In genomic region chr1:181379664-181380063, GRCm38 (mm10) we compare ENCODE assay signal across 8 mouse cellular contexts. TPM values are rescaled to one million over a fixed set of nuclear protein-coding genes. Genes with fewer than 3 reads are reported as not detected.
DNase-seq lines count a peak whose midpoint lies in the region; ATAC-seq and TF ChIP-seq lines count a peak whose summit lies in the region.

No protein-coding gene starts in this region.

- no peaks in the 10 kb centered on the region for H3K36me3 ChIP-seq in hindbrain, embryonic 11.5 days (ENCODE audit: control insufficient read depth, insufficient read depth, low read length)
- no peaks in the 10 kb centered on the region for H3K36me3 ChIP-seq in hindbrain, embryonic 13.5 days
- H3K36me3 ChIP-seq in G1E (replicated peaks), result no peaks in the 10 kb centered on the region
- no peaks in the 10 kb centered on the region for H3K36me3 ChIP-seq in limb, embryonic 10.5 days
- no peaks in the 10 kb centered on the region for H3K36me3 ChIP-seq in midbrain, embryonic 12.5 days
- H3K36me3 ChIP-seq in stomach, embryonic 16.5 days (ENCODE audit: control insufficient read depth, insufficient read depth, low read length), result no peaks in the 10 kb centered on the region

- H3K9me3 ChIP-seq in hindbrain, embryonic 11.5 days (ENCODE audit: control insufficient read depth, low read length), result no peaks in the 10 kb centered on the region
- no peaks in the 10 kb centered on the region for H3K9me3 ChIP-seq in hindbrain, embryonic 13.5 days
- no peaks in the 10 kb centered on the region for H3K9me3 ChIP-seq in G1E (replicated peaks)
- H3K9me3 ChIP-seq in limb, embryonic 10.5 days (replicated peaks), result no peaks in the 10 kb centered on the region
- no peaks in the 10 kb centered on the region for H3K9me3 ChIP-seq in midbrain, embryonic 12.5 days
- H3K9me3 ChIP-seq in stomach, embryonic 16.5 days (replicated peaks; ENCODE audit: control insufficient read depth, low read length), result no peaks in the 10 kb centered on the region

- no peaks in the 10 kb centered on the region for H3K27me3 ChIP-seq in hindbrain, embryonic 11.5 days (ENCODE audit: control insufficient read depth, insufficient read depth, low read length)
- H3K27me3 ChIP-seq in hindbrain, embryonic 13.5 days, result no peaks in the 10 kb centered on the region
- H3K27me3 ChIP-seq in G1E (ENCODE audit: insufficient read depth, low read length), result peaks cover 46% of the 10 kb centered on the region
- H3K27me3 ChIP-seq in limb, embryonic 10.5 days (ENCODE audit: low read depth, poor library complexity, severe bottlenecking), result 0 out of 2 replicates have a peak, but pooled peaks cover 3% of the 10 kb centered on the region
- H3K27me3 ChIP-seq in midbrain, embryonic 12.5 days, result no peaks in the 10 kb centered on the region
- H3K27me3 ChIP-seq in stomach, embryonic 16.5 days (ENCODE audit: control insufficient read depth, insufficient read depth, low read length), result no peaks in the 10 kb centered on the region

- peak; percentile 40; the same call in 1 of the 2 replicates for ATAC-seq in hindbrain, embryonic 11.5 days (ENCODE audit: low FRiP score)
- no peak for ATAC-seq in hindbrain, embryonic 13.5 days (ENCODE audit: low FRiP score)
- ATAC-seq in G1E (ENCODE audit: extremely low read depth, insufficient number of reproducible peaks, low FRiP score, poor library complexity, severe bottlenecking), result peak; percentile 40; the same call in 1 of the 2 replicates
- peak; percentile 29; the same call in 1 of the 2 replicates for ATAC-seq in midbrain, embryonic 12.5 days (ENCODE audit: low FRiP score, low read depth)
- 0 out of 2 replicates have a peak, but pooled peaks have one; percentile 17 for ATAC-seq in stomach, embryonic 16.5 days (ENCODE audit: insufficient read depth, low FRiP score)

- H3K9ac ChIP-seq in hindbrain, embryonic 11.5 days (ENCODE audit: low read depth, low read length), result no peak overlapping the region
- H3K9ac ChIP-seq in hindbrain, embryonic 13.5 days, result no peak overlapping the region
- no peak overlapping the region for H3K9ac ChIP-seq in midbrain, embryonic 12.5 days (replicated peaks)
- no peak overlapping the region for H3K9ac ChIP-seq in stomach, embryonic 16.5 days (ENCODE audit: low read length)

- peak; percentile 76 for DNase-seq in hindbrain, embryonic 11.5 days (ENCODE audit: low spot score)
- peak; percentile 43 for DNase-seq in G1E (ENCODE audit: low spot score)
- peak; percentile 59 for DNase-seq in cerebellum, adult 8-10 months
- DNase-seq in gastrocnemius, postnatal 10 days, result peak; percentile 27
- peak; percentile 65 for DNase-seq in limb, embryonic 10.5 days (ENCODE audit: low spot score)

- no peak overlapping the region for H3K27ac ChIP-seq in hindbrain, embryonic 11.5 days (ENCODE audit: low read depth, low read length)
- no peak overlapping the region for H3K27ac ChIP-seq in hindbrain, embryonic 13.5 days
- H3K27ac ChIP-seq in limb, embryonic 10.5 days, result no peak overlapping the region
- H3K27ac ChIP-seq in midbrain, embryonic 12.5 days (replicated peaks), result no peak overlapping the region
- H3K27ac ChIP-seq in stomach, embryonic 16.5 days (ENCODE audit: low read length), result no peak overlapping the region

- H3K4me2 ChIP-seq in hindbrain, embryonic 11.5 days (replicated peaks; ENCODE audit: low read depth, low read length), result no peak overlapping the region
- H3K4me2 ChIP-seq in hindbrain, embryonic 13.5 days, result no peak overlapping the region
- no peak overlapping the region for H3K4me2 ChIP-seq in midbrain, embryonic 12.5 days (replicated peaks)
- H3K4me2 ChIP-seq in stomach, embryonic 16.5 days (ENCODE audit: low read depth, low read length), result no peak overlapping the region

- 22% methylated on average over 8 of the region's 8 CpGs for WGBS in hindbrain, embryonic 11.5 days
- WGBS in hindbrain, embryonic 13.5 days, result 21% methylated on average over 8 of the region's 8 CpGs
- WGBS in limb, embryonic 10.5 days, result 26% methylated on average over 8 of the region's 8 CpGs
- 22% methylated on average over 8 of the region's 8 CpGs for WGBS in midbrain, embryonic 12.5 days
- 24% methylated on average over 8 of the region's 8 CpGs for WGBS in stomach, embryonic 16.5 days

- no peak overlapping the region for H3K4me3 ChIP-seq in hindbrain, embryonic 11.5 days (ENCODE audit: low read depth, low read length)
- no peak overlapping the region for H3K4me3 ChIP-seq in hindbrain, embryonic 13.5 days
- H3K4me3 ChIP-seq in G1E (ENCODE audit: low read depth, low read length), result no peak overlapping the region
- H3K4me3 ChIP-seq in limb, embryonic 10.5 days, result no peak overlapping the region
- no peak overlapping the region for H3K4me3 ChIP-seq in midbrain, embryonic 12.5 days
- no peak overlapping the region for H3K4me3 ChIP-seq in stomach, embryonic 16.5 days (replicated peaks; ENCODE audit: low read length)

- H3K4me1 ChIP-seq in hindbrain, embryonic 11.5 days (replicated peaks; ENCODE audit: control insufficient read depth, insufficient read depth, low read length), result no peaks in the 10 kb centered on the region
- H3K4me1 ChIP-seq in hindbrain, embryonic 13.5 days (replicated peaks), result peaks cover 17% of the 10 kb centered on the region
- no peaks in the 10 kb centered on the region; the same call in 1 of the 2 replicates for H3K4me1 ChIP-seq in G1E (ENCODE audit: insufficient read depth, low read depth, low read length)
- peaks cover 10% of the 10 kb centered on the region for H3K4me1 ChIP-seq in limb, embryonic 10.5 days
- H3K4me1 ChIP-seq in midbrain, embryonic 12.5 days, result peaks cover 6% of the 10 kb centered on the region; the same call in 1 of the 2 replicates
- no peaks in the 10 kb centered on the region for H3K4me1 ChIP-seq in stomach, embryonic 16.5 days (ENCODE audit: control insufficient read depth, insufficient read depth, low read length)

- peak; percentile 69; the same call in 1 of the 2 replicates for TF ChIP-seq CTCF in G1E (IDR thresholded peaks at IDR 0.05; ENCODE audit: low read depth, low read length)

RNA-seq across cellular contexts. Expression of gene Cnih3, which starts 27.2 kb away (rescaled TPM):
- 1.1 and 1.9 TPM in 2 replicates for polyA plus RNA-seq in hindbrain, embryonic 11.5 days (2014; fragmentation: Nextera tagmentation; extraction: Ambion mirVana)
- polyA plus RNA-seq in hindbrain, embryonic 13.5 days (2015; fragmentation: Nextera tagmentation; extraction: Ambion mirVana), result 6.8 and 8.8 TPM in 2 replicates
- total RNA-seq in G1E (2014; fragmentation: Nextera tagmentation) (not detected in 2 replicates), G1E (2017) (0.11 TPM in 1 of 2 replicates, not detected in the other)
- polyA plus RNA-seq in G1E (2012), result not detected in 2 replicates
- under 1 TPM; 0.18 to 0.42 TPM for total RNA-seq in gastrocnemius, postnatal 10 days (2021)
- 0.16 and 0.33 TPM in 2 replicates for polyA plus RNA-seq in limb, embryonic 10.5 days (2016; fragmentation: Nextera tagmentation; extraction: Ambion mirVana)
- 1.3 and 1.7 TPM in 2 replicates for polyA plus RNA-seq in midbrain, embryonic 12.5 days (2016; fragmentation: Nextera tagmentation; extraction: Ambion mirVana)
- polyA plus RNA-seq in stomach, embryonic 16.5 days (2015; fragmentation: Nextera tagmentation; extraction: Ambion mirVana), result 0.17 and 0.44 TPM in 2 replicates
